Mouse (Mus musculus): Measurements from ENCODE around the gene Mogs. TPM values are rescaled to one million over a fixed set of nuclear protein-coding genes. Genes with fewer than 3 reads are reported as not detected.
A peak's percentile ranks its signal among the peaks of the same experiment; 100 is the strongest.

Mogs gene
- polyA plus RNA-seq (2012; rRNA removed) = 63.5 and 67.4 TPM in 2 replicates

DNA sequence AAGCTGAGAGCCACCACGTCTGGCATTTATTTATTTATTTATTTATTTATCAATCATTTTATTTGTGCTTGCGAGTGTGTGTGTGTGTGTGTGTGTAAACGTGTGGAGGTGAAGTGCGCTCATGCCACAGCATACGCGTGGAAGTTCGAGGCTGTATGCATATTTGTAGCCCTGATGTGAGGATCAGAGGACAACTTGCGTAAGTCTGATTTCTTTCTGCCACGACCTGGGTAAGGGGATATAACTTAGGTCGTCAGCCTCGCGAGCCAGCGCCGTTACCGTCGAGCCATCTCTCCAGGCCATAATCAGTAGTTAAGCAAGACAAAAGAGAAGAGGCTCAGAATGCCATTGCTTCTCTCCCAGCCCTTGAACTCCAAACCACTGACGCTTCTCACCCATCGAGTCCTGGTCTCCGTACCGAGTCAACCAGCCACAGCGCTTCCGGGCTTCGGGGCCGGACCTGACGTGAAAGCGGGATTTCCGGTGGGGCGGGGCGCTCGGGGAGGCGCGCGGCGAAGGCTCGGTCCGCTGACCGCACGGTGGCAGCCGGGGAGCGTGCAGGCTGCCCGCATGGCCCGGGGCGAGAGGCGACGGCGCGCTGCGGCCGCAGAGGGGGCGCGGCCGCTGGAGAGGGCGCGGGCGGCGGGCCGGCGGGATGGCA, at the start of gene Mogs:
TSS of gene Mogs (plus strand) at position 486 of the 661 bp plus-strand sequence.
- DNase-seq (ENCODE audit: low read depth, low spot score) = no peak
- WGBS = under 1% methylated on average over 57 of the region's 58 CpGs

DNA sequence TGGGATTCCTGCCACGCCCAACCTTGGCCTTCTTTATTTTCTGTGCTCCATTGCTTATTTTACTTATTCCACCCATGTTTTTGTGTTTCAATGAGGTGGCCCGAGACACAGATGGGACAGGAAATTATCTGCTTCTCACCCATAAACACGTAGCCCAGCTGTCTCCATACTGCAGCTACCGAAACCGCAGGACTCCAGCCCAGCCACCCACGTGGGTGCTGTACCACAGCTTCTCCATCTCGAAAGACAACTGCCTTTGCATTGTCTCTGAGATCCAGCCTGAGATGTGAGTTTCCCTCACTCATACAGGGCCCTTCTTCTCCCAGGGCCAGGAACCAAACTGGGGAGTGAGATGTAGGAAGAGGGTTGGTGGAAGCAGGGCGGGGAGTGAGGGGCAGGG, 49.3 kb upstream of the Mogs start:
- WGBS = 67% methylated on average over 8 of the region's 8 CpGs
- no peak for DNase-seq (ENCODE audit: low read depth, low spot score)

- no peak for DNase-seq (ENCODE audit: low read depth, low spot score)
- 64% methylated on average over 6 of the region's 6 CpGs for WGBS
Observed at GRCm38 (mm10) chr6:83066441-83066840, 48.9 kb upstream of the Mogs start.

DNA sequence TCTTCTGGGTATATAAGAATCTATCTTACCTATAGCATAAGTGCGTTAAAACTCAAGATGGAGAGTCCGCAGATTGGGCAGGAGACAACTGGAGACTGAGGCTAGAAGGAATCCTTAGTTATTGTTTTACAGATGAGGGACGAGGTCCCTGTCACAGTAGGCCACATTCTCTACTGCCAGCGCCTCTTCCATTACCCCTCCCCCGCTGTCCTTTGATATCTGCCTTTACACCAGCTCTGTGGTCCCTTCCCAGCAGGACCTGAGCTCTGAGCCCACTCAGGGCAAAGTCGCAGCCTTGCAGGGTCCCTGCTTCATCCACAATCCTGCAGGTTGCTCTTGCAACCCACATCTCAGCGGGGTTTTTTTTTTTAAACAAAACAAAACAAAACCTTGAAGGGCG, 47.1 kb upstream of the Mogs start:
- no peak for DNase-seq (ENCODE audit: low read depth, low spot score)
- WGBS = 30% methylated on average over 8 of the region's 8 CpGs

GRCm38 (mm10) chr6:83068706-83069487, 46.4 kb upstream of the Mogs start:
- no peak for DNase-seq (ENCODE audit: low read depth, low spot score)
- WGBS = 2% methylated on average over 81 of the region's 81 CpGs

GRCm38 (mm10) chr6:83069488-83070246, 45.6 kb upstream of the Mogs start:
- 2% methylated on average over 68 of the region's 69 CpGs for WGBS
- DNase-seq (ENCODE audit: low read depth, low spot score) = no peak

DNA sequence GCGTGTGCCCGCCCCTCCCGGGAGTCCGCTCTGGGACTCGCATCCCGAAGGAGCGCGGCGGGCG, 45.2 kb upstream of the Mogs start, which contains the start of gene Tlx2:
TSS of gene Tlx2 (minus strand) at position 47 of the 64 bp plus-strand sequence.
- 1% methylated on average over 10 of the region's 10 CpGs for WGBS

GRCm38 (mm10) chr6:83070311-83071219, 44.7 kb upstream of the Mogs start:
- no peak for DNase-seq (ENCODE audit: low read depth, low spot score)
- 2% methylated on average over 57 of the region's 58 CpGs for WGBS

More for the DNA sequence above, 45.2 kb upstream of the Mogs start, which contains the start of gene Tlx2:
- DNase-seq (ENCODE audit: low read depth, low spot score) = no peak

DNA sequence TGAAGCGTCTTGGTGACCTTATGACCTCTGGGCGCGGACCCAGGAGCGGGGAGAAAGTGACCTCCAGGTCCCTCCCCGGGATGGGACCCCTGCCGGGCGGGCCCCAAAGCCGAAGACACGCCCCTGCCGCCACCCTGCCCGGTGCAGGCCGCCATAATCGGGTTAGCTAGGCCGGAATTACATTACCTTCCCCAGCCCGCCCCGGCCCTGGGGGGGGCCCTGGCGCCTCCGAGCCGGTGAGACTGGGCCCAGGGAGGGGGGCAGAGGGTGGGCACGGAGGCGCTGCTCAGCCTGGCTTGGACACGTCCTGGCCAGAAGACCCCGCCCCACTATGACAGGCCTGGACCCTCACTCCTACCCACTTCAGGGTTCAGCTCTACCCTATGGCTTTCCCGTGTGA, 44.1 kb upstream of the Mogs start:
- DNase-seq (ENCODE audit: low read depth, low spot score) = no peak
- 2% methylated on average over 23 of the region's 24 CpGs for WGBS

DNA sequence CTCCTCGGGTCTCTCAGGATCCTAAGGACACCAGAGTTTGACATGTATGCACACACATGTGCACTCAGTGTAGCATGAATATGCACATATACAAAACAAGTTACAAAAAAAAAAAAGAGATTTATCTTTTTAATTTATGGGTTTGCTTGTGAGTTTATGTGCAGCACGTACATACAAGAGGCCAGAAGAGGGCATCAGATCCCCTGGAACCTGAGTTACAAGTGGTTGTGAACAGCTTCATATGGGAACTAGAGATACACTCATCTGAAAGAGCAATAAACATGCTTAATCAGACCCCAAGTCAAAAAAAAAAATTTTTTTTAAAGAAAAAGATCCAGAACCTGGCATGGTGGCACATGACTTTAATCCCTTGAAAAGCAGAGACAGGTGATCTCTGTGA, 40.3 kb upstream of the Mogs start:
- no peak for DNase-seq (ENCODE audit: low read depth, low spot score)
- 21% methylated on average over 2 of the region's 2 CpGs for WGBS

- no peak for DNase-seq (ENCODE audit: low read depth, low spot score)
- under 1% methylated on average over 54 of the region's 54 CpGs for WGBS
Observed at GRCm38 (mm10) chr6:83077630-83078323, 37.5 kb upstream of the Mogs start, which contains the start of gene Pcgf1. Pcgf1 (plus strand) TSS chr6:83077869.

- WGBS = under 1% methylated on average over 46 of the region's 46 CpGs
- DNase-seq (ENCODE audit: low read depth, low spot score) = peak; percentile 90
Observed at GRCm38 (mm10) chr6:83078324-83078858, 36.9 kb upstream of the Mogs start.

DNA sequence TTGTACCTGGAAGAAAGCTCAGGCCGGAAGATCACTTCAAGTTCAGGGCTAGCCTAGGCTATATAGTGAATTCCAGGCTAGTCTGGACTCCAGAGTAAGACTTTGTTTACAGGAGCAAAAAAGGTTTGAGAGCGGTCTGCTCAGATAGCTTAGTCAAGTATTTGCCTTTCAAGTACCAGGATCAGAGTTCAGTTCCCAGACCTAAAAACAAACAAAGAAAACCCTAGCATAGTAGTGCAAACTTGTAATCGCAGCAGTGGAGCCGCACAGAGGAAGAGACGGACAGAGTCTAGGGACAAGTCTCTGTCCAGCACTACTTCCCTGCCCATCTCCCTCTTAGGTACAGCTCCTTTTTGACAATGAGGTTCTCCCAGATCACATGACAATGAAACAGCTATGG, 35.1 kb upstream of the Mogs start:
- WGBS = 96% methylated on average over 5 of the region's 5 CpGs
- no peak for DNase-seq (ENCODE audit: low read depth, low spot score)

GRCm38 (mm10) chr6:83083497-83083896, 31.8 kb upstream of the Mogs start:
- 47% methylated on average over 5 of the region's 5 CpGs for WGBS
- DNase-seq (ENCODE audit: low read depth, low spot score) = no peak

GRCm38 (mm10) chr6:83084477-83084876, 30.8 kb upstream of the Mogs start:
- 12% methylated on average over 6 of the region's 6 CpGs for WGBS
- DNase-seq (ENCODE audit: low read depth, low spot score) = no peak

DNA sequence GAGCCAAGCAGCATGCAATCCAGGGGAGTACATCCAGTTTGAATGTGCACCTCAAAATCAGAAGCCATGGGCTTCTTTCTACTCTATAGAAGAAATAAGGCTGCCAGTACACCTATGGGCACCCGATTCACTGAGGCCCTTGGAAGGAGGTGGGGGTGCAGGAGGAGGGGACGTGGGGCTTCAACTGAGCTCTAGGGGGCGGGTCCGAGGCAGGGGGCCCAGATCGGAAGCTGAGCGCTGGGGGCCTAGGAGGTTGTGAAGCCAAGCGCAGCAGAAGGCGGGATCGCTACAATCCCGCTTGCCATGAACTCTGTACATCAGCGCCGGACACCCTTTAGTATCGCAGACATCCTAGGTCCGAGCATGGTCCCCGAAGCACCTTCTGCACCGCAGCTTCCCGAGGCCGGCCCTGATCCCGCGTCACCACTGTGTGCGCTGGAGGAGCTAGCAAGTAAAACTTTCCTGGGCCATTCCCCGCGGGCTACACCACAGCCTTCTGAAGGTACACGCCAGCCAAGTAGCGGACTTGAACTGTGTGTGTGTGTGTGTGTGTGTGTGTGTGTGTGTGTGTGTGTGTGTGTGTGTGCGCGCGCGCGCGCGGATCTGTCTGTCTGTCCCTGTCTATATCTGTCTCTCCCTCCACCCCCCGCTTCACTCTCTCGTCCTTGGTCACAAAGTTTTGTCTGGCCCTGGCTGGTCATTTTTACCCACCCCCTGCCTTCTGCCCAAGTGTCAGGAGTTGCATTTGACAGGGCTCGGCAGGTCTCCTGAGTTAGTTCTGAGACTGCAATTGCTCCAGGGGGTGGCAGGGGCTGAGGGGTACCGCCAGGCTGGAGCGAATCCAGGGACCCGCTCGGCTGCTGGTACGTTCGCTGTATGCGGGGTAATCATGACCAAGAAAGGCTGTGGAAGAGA, 28.9 kb upstream of the Mogs start, which contains the start of gene Lbx2:
TSS of gene Lbx2 (plus strand) at position 247 of the 915 bp plus-strand sequence.
- WGBS = 6% methylated on average over 41 of the region's 42 CpGs
- DNase-seq (ENCODE audit: low read depth, low spot score) = no peak

DNA sequence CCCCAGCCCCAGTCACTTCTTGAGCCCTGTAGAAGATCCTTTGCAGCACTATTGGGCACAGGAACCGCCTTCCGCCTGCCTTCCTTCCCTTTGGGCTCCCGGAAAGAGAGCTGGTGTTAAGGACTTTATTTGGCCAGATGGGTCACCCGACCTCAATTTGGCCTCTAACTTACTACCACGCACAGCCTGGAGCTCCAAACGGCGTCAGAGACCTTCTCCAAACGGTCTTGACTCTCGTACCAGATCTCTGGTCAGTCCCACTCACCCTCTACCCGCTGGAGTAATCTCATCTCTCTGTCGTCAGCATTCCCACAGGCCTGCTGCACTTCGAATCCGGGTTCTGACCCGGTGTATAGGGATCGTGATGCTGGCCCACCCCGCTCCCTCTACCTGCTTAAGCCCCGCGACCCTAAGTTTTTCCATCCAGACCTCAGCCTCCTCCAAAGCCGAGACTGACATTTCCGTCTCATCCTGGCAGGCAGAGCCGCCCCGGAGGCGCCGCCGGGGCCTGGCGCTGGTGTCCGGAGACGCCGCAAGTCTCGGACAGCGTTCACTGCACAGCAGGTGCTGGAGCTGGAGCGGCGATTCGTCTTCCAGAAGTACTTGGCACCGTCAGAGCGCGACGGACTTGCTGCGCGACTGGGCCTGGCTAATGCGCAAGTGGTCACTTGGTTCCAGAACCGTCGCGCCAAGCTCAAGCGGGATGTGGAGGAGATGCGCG, 27.9 kb upstream of the Mogs start:
- DNase-seq (ENCODE audit: low read depth, low spot score) = no peak

More for the DNA sequence above, 27.9 kb upstream of the Mogs start:
- WGBS = 6% methylated on average over 47 of the region's 47 CpGs
